Mouse (Mus musculus): Measurements from ENCODE around the gene Rbfox3. TPM values are rescaled to one million over a fixed set of nuclear protein-coding genes. Genes with fewer than 3 reads are reported as not detected.

The Rbfox3 gene
- polyA plus RNA-seq, 1 experiment, result 0.19 TPM

- Histone ChIP-seq H3K36me3 (ENCODE audit: control insufficient read depth, insufficient read depth, low read length) (no peaks in the 10 kb centered on the region), H3K4me3 (ENCODE audit: low read depth, low read length) (no peak overlapping the region), H3K27ac (ENCODE audit: insufficient read depth, low read depth, low read length) (no peak overlapping the region), H3K4me1 (ENCODE audit: control insufficient read depth, insufficient read depth, insufficient read length, low read length) (no peaks in the 10 kb centered on the region), H3K27me3 (ENCODE audit: control insufficient read depth, insufficient read depth, low read length) (no peaks in the 10 kb centered on the region)
- WGBS, result 58% methylated on average over 4 of the region's 4 CpGs
- TF ChIP-seq POLR2A (IDR thresholded peaks at IDR 0.05; ENCODE audit: low read depth, low read length) (no peak), CTCF (IDR thresholded peaks at IDR 0.05; ENCODE audit: extremely low read depth, insufficient read length, insufficient replicate concordance, low read depth, low read length) (no peak)
Observed at GRCm38 (mm10) chr11:118736993-118737392, 174.4 kb downstream of the Rbfox3 start.

DNA sequence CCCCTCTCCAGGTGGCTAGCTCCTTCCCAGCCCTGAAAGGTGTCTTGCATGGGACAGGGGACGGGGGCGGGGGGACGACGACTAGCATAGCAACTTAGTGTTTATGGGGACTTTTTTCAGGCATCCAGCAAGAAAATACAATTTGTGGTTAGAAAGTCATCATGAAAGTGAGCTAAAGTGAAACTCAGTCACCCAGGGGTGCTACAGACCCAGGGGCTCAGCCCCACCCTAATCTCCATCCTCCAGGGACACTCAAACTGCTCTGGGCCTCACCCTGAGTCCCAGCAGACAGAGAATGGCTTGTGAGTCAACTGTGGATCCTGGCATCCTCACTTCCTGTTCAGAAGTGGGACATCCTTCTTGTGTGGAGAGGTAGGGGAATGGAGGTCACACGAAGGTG is 179.7 kb downstream of the Rbfox3 start:
- H3K4me3 ChIP-seq (ENCODE audit: low read depth, low read length), result no peak overlapping the region
- no peaks in the 10 kb centered on the region for H3K36me3 ChIP-seq (ENCODE audit: control insufficient read depth, insufficient read depth, low read length)
- no peaks in the 10 kb centered on the region for H3K27me3 ChIP-seq (ENCODE audit: control insufficient read depth, insufficient read depth, low read length)
- WGBS, result 69% methylated on average over 5 of the region's 5 CpGs
- no peak for TF ChIP-seq CTCF (IDR thresholded peaks at IDR 0.05; ENCODE audit: extremely low read depth, insufficient read length, insufficient replicate concordance, low read depth, low read length)
- H3K4me1 ChIP-seq (ENCODE audit: control insufficient read depth, insufficient read depth, insufficient read length, low read length), result no peaks in the 10 kb centered on the region; the same call in 1 of the 2 replicates
- no peak overlapping the region for H3K27ac ChIP-seq (ENCODE audit: insufficient read depth, low read depth, low read length)

GRCm38 (mm10) chr11:118729373-118729772 is 182.0 kb downstream of the Rbfox3 start:
- Histone ChIP-seq H3K4me1 (ENCODE audit: control insufficient read depth, insufficient read depth, insufficient read length, low read length) (no peaks in the 10 kb centered on the region; the same call in 1 of the 2 replicates), H3K27ac (ENCODE audit: insufficient read depth, low read depth, low read length) (peak overlapping the region; percentile 29; the same call in 1 of the 2 replicates), H3K36me3 (ENCODE audit: control insufficient read depth, insufficient read depth, low read length) (no peaks in the 10 kb centered on the region), H3K4me3 (ENCODE audit: low read depth, low read length) (no peak overlapping the region), H3K27me3 (ENCODE audit: control insufficient read depth, insufficient read depth, low read length) (no peaks in the 10 kb centered on the region)
- 35% methylated on average over 8 of the region's 8 CpGs for WGBS
- TF ChIP-seq POLR2A (IDR thresholded peaks at IDR 0.05; ENCODE audit: low read depth, low read length) (no peak), CTCF (IDR thresholded peaks at IDR 0.05; ENCODE audit: extremely low read depth, insufficient read length, insufficient replicate concordance, low read depth, low read length) (no peak)

DNA sequence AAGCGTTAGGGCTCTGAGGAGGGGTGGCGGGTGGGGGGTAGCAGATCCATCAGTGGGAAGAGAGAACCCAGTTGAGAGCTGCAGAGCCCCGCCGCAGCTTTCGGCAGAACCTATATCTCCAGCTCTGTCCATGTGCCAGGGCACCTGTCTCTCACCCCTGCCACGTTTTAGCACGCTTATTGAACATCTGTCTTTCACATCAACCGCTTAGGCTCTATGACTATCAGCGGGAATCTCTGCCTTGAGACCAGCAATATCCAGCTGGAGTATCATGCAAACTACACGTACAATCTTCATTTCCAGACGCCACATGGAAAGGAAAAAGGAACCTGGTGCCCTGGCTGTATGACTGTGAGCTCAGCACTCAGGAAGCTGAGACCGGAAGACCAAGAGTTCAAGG is 182.6 kb downstream of the Rbfox3 start:
- WGBS, result 74% methylated on average over 12 of the region's 12 CpGs
- no peaks in the 10 kb centered on the region for H3K27me3 ChIP-seq (ENCODE audit: control insufficient read depth, insufficient read depth, low read length)
- H3K4me3 ChIP-seq (ENCODE audit: low read depth, low read length), result no peak overlapping the region
- TF ChIP-seq CTCF (IDR thresholded peaks at IDR 0.05; ENCODE audit: extremely low read depth, insufficient read length, insufficient replicate concordance, low read depth, low read length) (no peak), POLR2A (IDR thresholded peaks at IDR 0.05; ENCODE audit: low read depth, low read length) (no peak)
- H3K36me3 ChIP-seq (ENCODE audit: control insufficient read depth, insufficient read depth, low read length), result no peaks in the 10 kb centered on the region
- H3K27ac ChIP-seq (ENCODE audit: insufficient read depth, low read depth, low read length), result no peak overlapping the region
- H3K4me1 ChIP-seq (ENCODE audit: control insufficient read depth, insufficient read depth, insufficient read length, low read length), result no peaks in the 10 kb centered on the region; the same call in 1 of the 2 replicates

DNA sequence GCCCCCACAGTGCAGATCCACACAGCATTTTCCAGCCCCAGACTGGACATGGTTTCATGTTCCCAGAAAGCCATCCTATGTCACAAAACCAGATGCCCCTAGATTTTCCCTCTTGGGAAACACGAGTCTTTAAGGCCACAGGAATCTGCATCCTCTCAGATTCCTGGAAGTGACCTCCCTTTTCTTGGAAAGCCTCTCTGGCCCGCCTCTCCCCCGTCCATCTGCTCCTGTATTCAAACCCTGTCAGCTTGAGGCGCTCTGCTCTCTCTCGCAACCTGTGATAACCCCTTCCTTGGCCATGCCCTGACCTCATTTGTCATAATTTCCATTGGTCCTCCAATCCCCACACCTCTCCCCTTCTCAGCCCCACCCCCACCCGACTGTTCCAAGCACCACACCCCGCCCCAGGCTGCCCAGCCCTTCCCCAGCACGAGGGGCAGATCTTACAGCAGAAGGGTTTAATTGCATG is 183.3 kb downstream of the Rbfox3 start:
- Histone ChIP-seq H3K27ac (ENCODE audit: insufficient read depth, low read depth, low read length) (peak overlapping the region; percentile 7; the same call in 1 of the 2 replicates), H3K4me1 (ENCODE audit: control insufficient read depth, insufficient read depth, insufficient read length, low read length) (no peaks in the 10 kb centered on the region; the same call in 1 of the 2 replicates), H3K4me3 (ENCODE audit: low read depth, low read length) (no peak overlapping the region), H3K27me3 (ENCODE audit: control insufficient read depth, insufficient read depth, low read length) (no peaks in the 10 kb centered on the region), H3K36me3 (ENCODE audit: control insufficient read depth, insufficient read depth, low read length) (no peaks in the 10 kb centered on the region)
- TF ChIP-seq POLR2A (IDR thresholded peaks at IDR 0.05; ENCODE audit: low read depth, low read length) (no peak), CTCF (IDR thresholded peaks at IDR 0.05; ENCODE audit: extremely low read depth, insufficient read length, insufficient replicate concordance, low read depth, low read length) (no peak)
- WGBS, result 14% methylated on average over 8 of the region's 8 CpGs

DNA sequence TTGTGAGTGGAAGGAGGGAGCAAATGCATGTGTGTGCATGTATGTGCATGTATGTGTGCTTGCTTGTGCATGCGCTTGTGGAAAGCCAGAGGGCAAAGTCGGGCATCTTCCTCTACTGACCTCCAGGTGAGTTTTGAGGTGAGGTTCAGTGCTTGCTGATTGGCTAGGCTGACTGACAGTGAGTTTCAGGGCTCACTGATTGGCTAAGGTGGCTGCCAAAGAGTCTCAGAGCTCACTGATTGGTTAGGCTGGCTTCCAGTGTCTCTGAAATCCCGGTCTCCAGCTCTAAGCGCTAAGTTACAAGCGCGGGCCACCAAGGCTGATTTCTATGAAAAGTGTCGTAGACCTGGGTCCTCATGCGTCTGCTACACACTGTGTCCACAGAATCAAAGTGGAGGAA is 185.0 kb downstream of the Rbfox3 start:
- TF ChIP-seq CTCF (IDR thresholded peaks at IDR 0.05; ENCODE audit: extremely low read depth, insufficient read length, insufficient replicate concordance, low read depth, low read length) (no peak), POLR2A (IDR thresholded peaks at IDR 0.05; ENCODE audit: low read depth, low read length) (no peak)
- Histone ChIP-seq H3K36me3 (ENCODE audit: control insufficient read depth, insufficient read depth, low read length) (no peaks in the 10 kb centered on the region), H3K4me1 (ENCODE audit: control insufficient read depth, insufficient read depth, insufficient read length, low read length) (no peaks in the 10 kb centered on the region; the same call in 1 of the 2 replicates), H3K27me3 (ENCODE audit: control insufficient read depth, insufficient read depth, low read length) (no peaks in the 10 kb centered on the region), H3K4me3 (ENCODE audit: low read depth, low read length) (no peak overlapping the region), H3K27ac (ENCODE audit: insufficient read depth, low read depth, low read length) (no peak overlapping the region)
- 86% methylated on average over 8 of the region's 8 CpGs for WGBS

- no peak overlapping the region for H3K27ac ChIP-seq (ENCODE audit: insufficient read depth, low read depth, low read length)
- no peak for TF ChIP-seq POLR2A (IDR thresholded peaks at IDR 0.05; ENCODE audit: low read depth, low read length)
- no peaks in the 10 kb centered on the region for H3K27me3 ChIP-seq (ENCODE audit: control insufficient read depth, insufficient read depth, low read length)
- no peaks in the 10 kb centered on the region for H3K36me3 ChIP-seq (ENCODE audit: control insufficient read depth, insufficient read depth, low read length)
- H3K4me3 ChIP-seq (ENCODE audit: low read depth, low read length), result no peak overlapping the region
- 43% methylated on average over 8 of the region's 8 CpGs for WGBS
- H3K4me1 ChIP-seq (ENCODE audit: control insufficient read depth, insufficient read depth, insufficient read length, low read length), result no peaks in the 10 kb centered on the region; the same call in 1 of the 2 replicates
Observed at GRCm38 (mm10) chr11:118724423-118724822, 187.0 kb downstream of the Rbfox3 start.

Data from small intestine, adult 2 months (tissue).